8 mouse cellular contexts compared by ENCODE assay signal in genomic region chr7:39517616-39518177, GRCm38 (mm10). TPM values are rescaled to one million over a fixed set of nuclear protein-coding genes. Genes with fewer than 3 reads are reported as not detected.
DNase-seq lines count a peak whose midpoint lies in the region; ATAC-seq and TF ChIP-seq lines count a peak whose summit lies in the region.

Zfp619 (plus strand) TSS chr7:39517766.

- peak; percentile 78 for TF ChIP-seq CTCF in kidney, postnatal 0 days (IDR thresholded peaks at IDR 0.05; ENCODE audit: low read depth)

- peak within 1 kb of the TSS; percentile 99 for H3K27ac ChIP-seq in heart, embryonic 12.5 days (ENCODE audit: poor library complexity, severe bottlenecking)
- peak within 1 kb of the TSS; percentile 96 for H3K27ac ChIP-seq in kidney, postnatal 0 days
- peak within 1 kb of the TSS; percentile 97 for H3K27ac ChIP-seq in liver, embryonic 11.5 days (ENCODE audit: low read depth, low read length)
- peak within 1 kb of the TSS; percentile 98 for H3K27ac ChIP-seq in stomach, embryonic 14.5 days (ENCODE audit: low read length)

- H3K9me3 ChIP-seq in heart, embryonic 12.5 days (replicated peaks) = peaks cover 3% of the 10 kb centered on the region; the same call in 1 of the 2 replicates
- no peaks in the 10 kb centered on the region for H3K9me3 ChIP-seq in kidney, postnatal 0 days (replicated peaks; ENCODE audit: low read length)
- H3K9me3 ChIP-seq in liver, embryonic 11.5 days (ENCODE audit: control insufficient read depth, low read length) = no peaks in the 10 kb centered on the region
- no peaks in the 10 kb centered on the region for H3K9me3 ChIP-seq in stomach, embryonic 14.5 days (ENCODE audit: control insufficient read depth, low read depth, low read length)

- peak; percentile 100 for ATAC-seq in erythroid progenitor cell, adult 5-6 weeks (replicated peaks; ENCODE audit: low FRiP score, poor library complexity, severe bottlenecking)
- peak; percentile 99 for ATAC-seq in heart, embryonic 12.5 days (ENCODE audit: insufficient number of reproducible peaks, low FRiP score)
- peak; percentile 99 for ATAC-seq in kidney, postnatal 0 days (replicated peaks; ENCODE audit: low FRiP score, low read depth)
- ATAC-seq in liver, embryonic 11.5 days (replicated peaks; ENCODE audit: low FRiP score) = peak; percentile 97
- peak; percentile 97 for ATAC-seq in stomach, embryonic 14.5 days (ENCODE audit: insufficient number of reproducible peaks, insufficient read depth, low FRiP score, low read depth)

- peak within 1 kb of the TSS; percentile 68 for H3K4me2 ChIP-seq in heart, embryonic 12.5 days
- H3K4me2 ChIP-seq in kidney, postnatal 0 days (ENCODE audit: low read length) = peak within 1 kb of the TSS; percentile 72
- peak within 1 kb of the TSS; percentile 75 for H3K4me2 ChIP-seq in liver, embryonic 11.5 days
- H3K4me2 ChIP-seq in stomach, embryonic 14.5 days (replicated peaks; ENCODE audit: low read depth, low read length) = peak within 1 kb of the TSS; percentile 53

- peak within 1 kb of the TSS; percentile 68 for H3K4me3 ChIP-seq in heart, embryonic 12.5 days
- H3K4me3 ChIP-seq in kidney, postnatal 0 days (replicated peaks; ENCODE audit: low read depth, low read length) = peak within 1 kb of the TSS; percentile 48
- peak within 1 kb of the TSS; percentile 71 for H3K4me3 ChIP-seq in liver, embryonic 11.5 days (ENCODE audit: low read depth, low read length)
- H3K4me3 ChIP-seq in stomach, embryonic 14.5 days (ENCODE audit: low read depth, low read length) = peak within 1 kb of the TSS; percentile 57

- H3K36me3 ChIP-seq in heart, embryonic 12.5 days = peaks cover 5% of the 10 kb centered on the region; the same call in 1 of the 2 replicates
- no peaks in the 10 kb centered on the region for H3K36me3 ChIP-seq in kidney, postnatal 0 days (ENCODE audit: insufficient read depth, low read length)
- H3K36me3 ChIP-seq in liver, embryonic 11.5 days (ENCODE audit: control insufficient read depth, insufficient read depth, low read length) = no peaks in the 10 kb centered on the region
- no peaks in the 10 kb centered on the region for H3K36me3 ChIP-seq in stomach, embryonic 14.5 days (ENCODE audit: control insufficient read depth, insufficient read depth, low read length)

- H3K27me3 ChIP-seq in heart, embryonic 12.5 days (replicated peaks) = no peaks in the 10 kb centered on the region
- H3K27me3 ChIP-seq in kidney, postnatal 0 days (ENCODE audit: insufficient read depth, low read length) = no peaks in the 10 kb centered on the region
- H3K27me3 ChIP-seq in liver, embryonic 11.5 days (replicated peaks; ENCODE audit: control insufficient read depth, insufficient read depth, low read length) = no peaks in the 10 kb centered on the region
- H3K27me3 ChIP-seq in stomach, embryonic 14.5 days (ENCODE audit: control insufficient read depth, insufficient read depth, low read length) = no peaks in the 10 kb centered on the region

- H3K9ac ChIP-seq in heart, embryonic 12.5 days = peak within 1 kb of the TSS; percentile 76
- H3K9ac ChIP-seq in kidney, postnatal 0 days (ENCODE audit: low read depth, low read length) = peak within 1 kb of the TSS; percentile 76
- peak within 1 kb of the TSS; percentile 88 for H3K9ac ChIP-seq in liver, embryonic 11.5 days (ENCODE audit: low read depth, low read length)
- H3K9ac ChIP-seq in stomach, embryonic 14.5 days (replicated peaks; ENCODE audit: low read depth, low read length) = peak within 1 kb of the TSS; percentile 84

- 0 out of 2 replicates have a peak, but pooled peaks cover 2% of the 10 kb centered on the region for H3K4me1 ChIP-seq in heart, embryonic 12.5 days (replicated peaks)
- H3K4me1 ChIP-seq in kidney, postnatal 0 days (replicated peaks; ENCODE audit: insufficient read depth, low read length) = no peaks in the 10 kb centered on the region
- no peaks in the 10 kb centered on the region for H3K4me1 ChIP-seq in liver, embryonic 11.5 days (replicated peaks; ENCODE audit: control insufficient read depth, insufficient read depth, low read length)
- H3K4me1 ChIP-seq in stomach, embryonic 14.5 days (ENCODE audit: control insufficient read depth, insufficient read depth, low read length) = no peaks in the 10 kb centered on the region

- under 1% methylated on average over 43 of the region's 43 CpGs for WGBS in heart, embryonic 12.5 days
- under 1% methylated on average over 43 of the region's 43 CpGs for WGBS in kidney, postnatal 0 days
- under 1% methylated on average over 43 of the region's 43 CpGs for WGBS in liver, embryonic 11.5 days
- under 1% methylated on average over 43 of the region's 43 CpGs for WGBS in stomach, embryonic 14.5 days

- peak; percentile 96 for DNase-seq in CD4-positive helper T cell, adult 2 months (ENCODE audit: low read depth, low spot score)
- DNase-seq in brain, embryonic 18.5 days (ENCODE audit: low read depth, low spot score) = peak; percentile 88
- DNase-seq in kidney, postnatal 0 days (ENCODE audit: low spot score) = peak; percentile 97
- peak; percentile 92 for DNase-seq in liver, embryonic 11.5 days (ENCODE audit: low spot score)
- peak; percentile 99 for DNase-seq in naive thymus-derived CD4-positive, alpha-beta T cell, adult 2 months (ENCODE audit: low read depth)

RNA-seq across cellular contexts. Expression of gene Zfp619, which starts in this region (rescaled TPM):
- total RNA-seq in erythroid progenitor cell, adult 5-6 weeks (2015; ENCODE audit: low replicate concordance) = 2.1 and 2.9 TPM in 2 replicates
- total RNA-seq in erythroid progenitor cell, adult 5-6 weeks (2017; ENCODE audit: low replicate concordance) = 0.30 and 0.77 TPM in 2 replicates
- polyA plus RNA-seq in heart, embryonic 12.5 days (2016; fragmentation: Nextera tagmentation; extraction: Ambion mirVana) = 1.9 and 2.0 TPM in 2 replicates
- 1.3 and 1.4 TPM in 2 replicates for polyA plus RNA-seq in kidney, postnatal 0 days (2015; fragmentation: Nextera tagmentation; extraction: Ambion mirVana)
- polyA plus RNA-seq in liver, embryonic 11.5 days (2014; fragmentation: Nextera tagmentation; extraction: Ambion mirVana) = 0.83 and 1.2 TPM in 2 replicates
- polyA plus RNA-seq in stomach, embryonic 14.5 days (2014; fragmentation: Nextera tagmentation; extraction: Ambion mirVana) = 3.1 and 3.4 TPM in 2 replicates

Comparison
In these comparisons a context has a peak if more than half of its experiments do, and no peak if none do; other contexts are left out.
1. Peak in every context shown above with its lines: DNase-seq, ATAC-seq, H3K4me3 ChIP-seq and H3K27ac ChIP-seq.